Mouse (Mus musculus): ENCODE data around the gene Zfp110. TPM values are rescaled to one million over a fixed set of nuclear protein-coding genes. Genes with fewer than 3 reads are reported as not detected.
"Not testable (repeated sequence)": the region's sequence is repeated elsewhere in the genome, so short reads cannot be mapped to it uniquely, and the experiment has no call there.

Zfp110 gene
- 10 to 100 TPM; 14.7 to 16.2 TPM for total RNA-seq (2021)
- long read RNA-seq, experiment 1, transcript Zfp110-201 (8 exons, 3,591 nt), result major isoform, 15 of 17 reads
- long read RNA-seq, experiment 1, partial matches to known transcripts, result 1 of 17 reads
- long read RNA-seq, experiment 1, other reads (novel, unspliced or antisense), result 0 of 17 reads
- long read RNA-seq, experiment 2, transcript Zfp110-201 (8 exons, 3,591 nt), result major isoform, 10 of 13 reads
- long read RNA-seq, experiment 2, partial matches to known transcripts, result 0 of 13 reads
- long read RNA-seq, experiment 2, other reads (novel, unspliced or antisense), result 2 of 13 reads

DNA sequence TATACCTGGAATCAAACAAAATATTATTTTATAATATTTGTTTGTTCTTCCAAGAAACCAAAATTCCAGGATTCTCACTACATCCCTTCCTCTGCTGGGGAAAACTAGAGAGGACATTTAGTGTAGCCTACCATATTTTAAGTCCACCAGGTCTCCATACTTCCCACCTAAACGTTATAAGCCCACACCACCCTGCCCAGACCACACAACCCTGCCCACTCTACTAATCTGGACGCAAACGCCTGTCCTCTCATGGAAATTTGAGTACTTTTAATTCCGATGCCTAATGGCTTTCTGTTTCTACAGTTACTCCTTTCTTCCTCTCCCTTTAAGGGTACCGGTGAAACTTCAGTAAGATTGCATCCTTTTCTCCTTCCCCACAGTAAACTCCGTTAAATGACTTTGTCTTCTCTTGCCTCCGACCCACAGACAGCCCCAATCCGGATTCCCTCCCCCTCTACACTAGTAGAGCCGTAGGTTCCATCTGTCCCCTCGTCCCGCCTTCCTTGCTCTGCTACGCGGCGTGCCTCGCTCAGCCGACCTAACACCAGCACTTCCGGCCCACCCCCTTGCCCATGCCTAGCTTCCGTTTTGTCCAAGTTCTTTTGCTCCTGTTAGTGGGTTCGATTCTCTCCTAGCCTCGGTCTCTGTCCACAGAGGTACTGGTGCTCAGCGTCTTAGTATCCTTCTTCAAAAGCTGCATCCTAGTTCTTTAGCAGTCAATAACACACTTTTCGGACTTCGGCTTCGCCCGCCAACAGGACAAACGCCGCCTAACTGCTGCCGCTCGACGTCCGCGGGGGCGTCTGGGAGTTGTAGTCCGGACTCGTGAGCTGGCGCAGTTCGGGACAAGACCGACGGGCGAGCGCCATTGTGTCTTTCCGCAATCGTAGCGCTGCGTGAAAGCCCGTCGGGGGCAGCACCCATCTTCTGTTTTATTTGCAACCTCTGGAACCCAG is at the start of gene Zfp110:
Gene Zfp110 (plus strand): TSS at position 600 of the 959 bp plus-strand sequence.
- DNase-seq (ENCODE audit: low spot score in 2 of 2), result peak; percentile 73 to 86

DNA sequence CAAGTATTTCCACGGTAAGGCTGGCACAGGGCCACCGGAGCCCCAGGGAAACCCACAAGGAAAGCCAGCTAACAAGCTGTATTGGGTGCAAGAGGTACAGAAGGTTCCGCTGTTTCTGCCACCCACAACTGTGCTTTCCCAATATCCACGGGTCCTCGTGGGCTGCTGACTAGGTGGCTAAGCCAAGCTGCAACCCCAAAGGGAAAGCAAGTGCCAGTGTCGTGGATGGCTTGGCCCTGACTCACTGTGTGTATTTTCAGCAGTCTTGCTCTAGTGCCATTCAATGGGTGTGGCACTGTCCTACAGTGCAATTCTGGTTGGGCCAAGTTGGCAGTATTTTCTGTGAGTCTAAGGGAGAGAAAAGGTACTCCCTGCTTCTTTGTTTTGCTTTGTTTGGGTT is 47.2 kb upstream of the Zfp110 start:
- no peak for DNase-seq (ENCODE audit: low spot score in 2 of 2)

- no peak for DNase-seq (ENCODE audit: low spot score in 2 of 2)
These were observed 46.5 kb upstream of the Zfp110 start for GRCm38 (mm10) chr7:12788025-12788424.

- DNase-seq (ENCODE audit: low spot score in 2 of 2), result not testable (repeated sequence)
These were observed 41.9 kb upstream of the Zfp110 start for GRCm38 (mm10) chr7:12792624-12793023.

GRCm38 (mm10) chr7:12797971-12798370 is 36.6 kb upstream of the Zfp110 start:
- no peak for DNase-seq (ENCODE audit: low spot score in 2 of 2)

- no peak for DNase-seq (ENCODE audit: low spot score in 2 of 2)
These were observed 35.0 kb upstream of the Zfp110 start for GRCm38 (mm10) chr7:12799554-12799953.

- DNase-seq (ENCODE audit: low spot score in 2 of 2), result peak; percentile 81 to 89
These were observed 31.5 kb upstream of the Zfp110 start, which contains the start of gene Zscan18 for GRCm38 (mm10) chr7:12802866-12803726. TSS of gene Zscan18 (minus strand) at chr7:12803635.

DNA sequence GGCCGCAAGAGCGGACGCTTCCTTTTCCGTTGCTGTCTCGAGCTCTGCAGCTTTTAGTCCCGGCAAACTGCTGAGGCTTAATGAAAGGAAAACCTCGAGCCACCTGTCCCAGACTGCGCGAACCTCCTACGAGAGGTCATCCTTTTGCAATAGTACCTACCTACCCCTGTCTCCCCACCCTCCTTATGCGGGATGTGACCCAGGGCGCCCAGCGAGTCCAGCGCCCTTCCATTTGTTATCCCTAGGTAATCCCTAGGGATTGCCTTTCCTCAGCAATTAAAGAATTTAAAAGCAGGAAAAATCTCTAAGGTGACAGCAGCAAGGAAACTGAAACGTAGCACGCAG is 30.9 kb upstream of the Zfp110 start:
- DNase-seq (ENCODE audit: low spot score in 2 of 2), result no peak

- no peak for DNase-seq (ENCODE audit: low spot score in 2 of 2)
These were observed 19.0 kb upstream of the Zfp110 start for GRCm38 (mm10) chr7:12815566-12815965.

DNA sequence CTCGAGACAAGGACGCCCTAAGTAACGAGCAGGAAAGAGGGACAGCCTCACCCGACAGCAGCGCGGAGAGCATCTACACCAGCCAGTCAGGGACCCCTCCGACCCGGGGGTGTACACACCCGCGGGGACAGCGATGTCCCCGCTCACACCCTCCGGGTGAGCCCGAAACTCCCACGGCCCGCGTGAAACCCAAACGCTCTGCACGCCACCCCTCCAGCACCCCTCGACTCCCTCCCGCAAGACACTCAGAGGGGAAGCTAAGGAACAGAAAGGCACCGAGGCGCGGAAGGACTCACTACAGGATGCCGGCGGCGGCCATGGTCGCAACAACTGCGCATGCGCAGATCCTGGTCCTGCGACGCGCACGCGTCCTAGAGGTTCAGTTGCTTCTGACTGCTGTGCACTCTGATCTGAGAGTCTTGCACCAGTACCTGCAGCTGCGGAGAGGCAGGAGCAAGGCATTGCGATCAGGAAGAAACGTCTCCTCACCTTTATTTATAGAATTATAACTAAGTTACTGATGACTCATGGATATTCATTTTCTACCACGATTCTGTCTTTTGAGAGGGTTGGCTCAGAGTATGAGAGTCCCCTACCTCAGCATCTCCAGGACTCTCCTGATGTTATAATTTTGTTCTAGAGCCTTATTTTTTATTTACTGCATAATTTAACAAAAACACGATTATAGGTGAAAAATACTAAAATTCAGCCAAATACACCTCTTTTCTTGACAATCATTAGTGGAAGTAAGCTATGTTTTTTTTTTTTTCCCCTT is 15.9 kb upstream of the Zfp110 start, which contains the start of gene Zfp329:
Gene Zfp329 (minus strand): TSS at position 338 of the 775 bp plus-strand sequence.
- peak; percentile 90 to 94 for DNase-seq (ENCODE audit: low spot score in 2 of 2)

DNA sequence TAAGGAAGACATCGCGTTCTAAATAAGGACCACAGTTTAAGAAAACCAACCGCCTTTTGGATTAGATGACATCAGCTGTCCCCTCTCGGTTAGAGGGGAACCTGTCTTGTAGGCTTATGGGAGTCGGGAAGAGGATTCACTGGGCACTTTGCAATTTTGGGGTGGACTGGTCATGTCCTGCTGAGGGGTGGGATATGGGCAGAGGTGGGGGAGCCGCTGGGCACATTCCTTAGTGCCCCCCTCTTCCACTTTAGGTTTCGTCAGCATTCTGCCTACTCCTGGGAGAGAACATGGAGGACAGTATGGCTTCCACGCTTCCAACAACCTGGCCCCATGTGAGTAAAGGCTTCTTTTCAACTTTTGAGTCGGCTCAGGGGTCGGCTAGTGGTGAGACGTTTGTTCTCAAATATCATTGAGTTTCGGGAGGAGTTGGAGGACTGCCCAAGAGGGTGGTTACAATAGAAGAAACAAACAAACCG is 671 bp downstream of the Zfp110 start:
- DNase-seq (ENCODE audit: low spot score in 2 of 2), result peak in 1 of 2 experiments; percentile 2

DNA sequence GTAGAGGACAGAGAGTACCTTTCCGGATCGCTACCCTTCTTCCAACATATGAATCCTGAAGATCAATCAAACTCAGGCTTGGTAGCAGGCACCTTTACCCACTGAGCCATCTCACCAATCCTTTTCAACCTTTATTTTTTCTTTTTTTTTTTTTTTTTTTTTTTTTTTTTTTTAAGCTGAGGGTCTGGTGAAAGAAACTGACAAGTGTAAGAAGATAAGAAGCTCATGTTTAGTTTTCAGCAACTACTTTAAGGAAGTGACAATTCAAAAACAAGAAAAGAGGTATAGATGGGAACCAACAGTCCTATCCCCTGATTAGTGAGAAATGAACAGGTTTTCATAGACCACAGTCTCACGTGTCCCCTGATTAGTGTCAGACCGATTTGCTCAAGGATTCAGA is 1.2 kb downstream of the Zfp110 start:
- no peak for DNase-seq (ENCODE audit: low spot score in 2 of 2)

DNA sequence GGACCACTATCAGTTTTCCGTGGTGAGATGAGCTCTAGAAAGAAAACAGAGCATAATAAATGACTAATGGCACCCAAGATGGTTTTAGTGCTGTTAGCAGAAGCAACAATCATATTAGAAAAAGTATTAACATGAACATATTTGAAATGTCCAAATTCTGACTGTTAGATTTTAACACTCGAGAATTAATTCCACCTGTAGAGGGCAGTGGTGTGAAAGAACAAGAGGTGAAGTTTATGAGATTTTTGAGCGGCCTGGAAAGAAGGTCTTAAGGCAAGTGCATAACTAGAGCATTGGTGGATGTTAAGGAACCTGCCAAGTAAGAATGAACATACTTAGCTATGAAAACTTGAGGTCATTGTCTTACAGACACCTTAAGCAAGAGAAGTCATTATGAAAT is 39.7 kb downstream of the Zfp110 start:
- no peak for DNase-seq (ENCODE audit: low spot score in 2 of 2)

GRCm38 (mm10) chr7:12880036-12880435 is 45.5 kb downstream of the Zfp110 start:
- DNase-seq (ENCODE audit: low spot score in 2 of 2), result no peak

- not testable (repeated sequence) for DNase-seq (ENCODE audit: low spot score in 2 of 2)
These were observed 45.9 kb downstream of the Zfp110 start for GRCm38 (mm10) chr7:12880497-12880896.

GRCm38 (mm10) chr7:12880911-12881660 is 46.5 kb downstream of the Zfp110 start, which contains the start of gene Zfp128:
TSS of gene Zfp128 (plus strand) at chr7:12881177.
- peak; percentile 96 to 97 for DNase-seq (ENCODE audit: low spot score in 2 of 2)

DNA sequence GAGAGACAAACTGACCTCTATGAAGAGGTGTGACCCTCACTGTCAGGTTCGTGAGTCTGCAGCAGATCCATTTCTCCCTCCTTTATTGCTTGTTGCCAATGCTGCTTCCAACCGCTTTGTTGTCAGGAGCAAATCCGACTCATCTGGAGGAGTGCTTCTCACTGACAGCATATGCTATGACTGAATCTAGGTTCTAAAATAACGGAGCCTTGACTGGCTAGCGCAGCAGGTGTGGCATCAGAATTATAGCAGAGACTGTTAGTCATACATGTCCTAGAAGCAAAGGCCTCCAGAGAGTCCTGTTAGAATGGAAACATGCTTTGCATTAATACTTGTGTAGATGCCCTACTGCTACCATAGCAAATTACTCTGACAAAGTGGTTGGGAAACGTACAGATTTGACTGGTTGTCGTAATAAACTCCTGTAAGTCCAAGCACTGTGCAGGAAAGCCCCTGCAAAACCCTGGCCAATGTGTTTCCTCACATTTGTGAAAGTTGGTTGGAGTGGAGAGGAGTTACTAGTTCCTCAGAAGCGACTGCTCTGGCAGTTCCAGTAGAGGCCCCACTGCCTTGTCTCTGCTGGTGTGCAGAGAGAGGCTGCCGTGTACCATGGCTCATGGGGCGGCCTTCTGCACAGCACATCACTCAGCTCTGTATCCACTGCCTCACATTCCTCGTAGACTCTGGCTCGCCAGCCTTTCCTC is 52.2 kb downstream of the Zfp110 start:
- no peak for DNase-seq (ENCODE audit: low spot score in 2 of 2)

DNA sequence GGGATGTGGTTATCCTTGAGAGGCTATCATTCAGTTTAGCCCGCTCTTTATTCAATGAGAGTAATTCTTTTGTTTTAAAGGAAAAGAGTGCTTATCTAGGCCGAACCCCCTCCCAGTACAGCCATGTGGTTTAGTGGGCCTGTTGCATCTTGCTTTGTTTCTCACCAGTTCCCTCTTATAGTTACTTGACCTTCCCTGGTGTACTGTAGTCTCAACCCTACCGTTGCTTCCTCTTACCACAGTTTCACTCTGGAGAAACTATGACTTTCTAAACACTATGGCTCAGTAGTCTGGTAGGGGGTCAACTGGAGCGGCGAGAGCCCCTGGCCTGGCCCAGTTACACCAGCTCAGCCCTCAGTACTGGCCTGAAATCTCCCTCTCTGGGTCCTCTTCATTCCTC is 53.0 kb downstream of the Zfp110 start:
- DNase-seq (ENCODE audit: low spot score in 2 of 2), result no peak

- no peak for DNase-seq (ENCODE audit: low spot score in 2 of 2)
These were observed 56.4 kb downstream of the Zfp110 start for GRCm38 (mm10) chr7:12890928-12891327.

Measured in left cerebral cortex, adult 18-20 months (tissue).